Mouse (Mus musculus): ENCODE measurements around the gene Tmc8. TPM values are rescaled to one million over a fixed set of nuclear protein-coding genes. Genes with fewer than 3 reads are reported as not detected.

The Tmc8 gene
- polyA plus RNA-seq, 1 experiment = 59.6 TPM

GRCm38 (mm10) chr11:117748628-117749027 is 33.2 kb upstream of the Tmc8 start:
- Histone ChIP-seq H3K27ac (ENCODE audit: insufficient read depth, low read depth, low read length) (no peak overlapping the region), H3K4me3 (ENCODE audit: low read depth, low read length) (no peak overlapping the region), H3K4me1 (ENCODE audit: control insufficient read depth, insufficient read depth, insufficient read length, low read length) (no peaks in the 10 kb centered on the region), H3K27me3 (ENCODE audit: control insufficient read depth, insufficient read depth, low read length) (no peaks in the 10 kb centered on the region), H3K36me3 (ENCODE audit: control insufficient read depth, insufficient read depth, low read length) (peaks cover 61% of the 10 kb centered on the region)
- TF ChIP-seq CTCF (IDR thresholded peaks at IDR 0.05; ENCODE audit: extremely low read depth, insufficient read length, insufficient replicate concordance, low read depth, low read length) = no peak
- TF ChIP-seq POLR2A (IDR thresholded peaks at IDR 0.05; ENCODE audit: low read depth, low read length) = no peak
- WGBS = 94% methylated on average over 4 of the region's 4 CpGs

GRCm38 (mm10) chr11:117749414-117749813 is 32.5 kb upstream of the Tmc8 start:
- WGBS = 79% methylated on average over 10 of the region's 10 CpGs

GRCm38 (mm10) chr11:117751544-117751943 is 30.3 kb upstream of the Tmc8 start:
- Histone ChIP-seq H3K36me3 (ENCODE audit: control insufficient read depth, insufficient read depth, low read length) (peaks cover 64% of the 10 kb centered on the region), H3K27ac (ENCODE audit: insufficient read depth, low read depth, low read length) (no peak overlapping the region), H3K4me1 (ENCODE audit: control insufficient read depth, insufficient read depth, insufficient read length, low read length) (no peaks in the 10 kb centered on the region), H3K27me3 (ENCODE audit: control insufficient read depth, insufficient read depth, low read length) (no peaks in the 10 kb centered on the region), H3K4me3 (ENCODE audit: low read depth, low read length) (no peak overlapping the region)
- TF ChIP-seq CTCF (IDR thresholded peaks at IDR 0.05; ENCODE audit: extremely low read depth, insufficient read length, insufficient replicate concordance, low read depth, low read length) (no peak), POLR2A (IDR thresholded peaks at IDR 0.05; ENCODE audit: low read depth, low read length) (no peak)
- 34% methylated on average over 6 of the region's 6 CpGs for WGBS

More at GRCm38 (mm10) chr11:117749414-117749813, 32.5 kb upstream of the Tmc8 start:
- Histone ChIP-seq H3K4me3 (ENCODE audit: low read depth, low read length) (no peak overlapping the region), H3K4me1 (ENCODE audit: control insufficient read depth, insufficient read depth, insufficient read length, low read length) (no peaks in the 10 kb centered on the region), H3K27ac (ENCODE audit: insufficient read depth, low read depth, low read length) (no peak overlapping the region), H3K27me3 (ENCODE audit: control insufficient read depth, insufficient read depth, low read length) (no peaks in the 10 kb centered on the region), H3K36me3 (ENCODE audit: control insufficient read depth, insufficient read depth, low read length) (peaks cover 63% of the 10 kb centered on the region)
- TF ChIP-seq POLR2A (IDR thresholded peaks at IDR 0.05; ENCODE audit: low read depth, low read length) (no peak), CTCF (IDR thresholded peaks at IDR 0.05; ENCODE audit: extremely low read depth, insufficient read length, insufficient replicate concordance, low read depth, low read length) (no peak)

GRCm38 (mm10) chr11:117755891-117756290 is 26.0 kb upstream of the Tmc8 start:
- H3K4me1 ChIP-seq (ENCODE audit: control insufficient read depth, insufficient read depth, insufficient read length, low read length) = no peaks in the 10 kb centered on the region
- no peak overlapping the region for H3K27ac ChIP-seq (ENCODE audit: insufficient read depth, low read depth, low read length)
- peaks cover 66% of the 10 kb centered on the region for H3K36me3 ChIP-seq (ENCODE audit: control insufficient read depth, insufficient read depth, low read length)
- H3K27me3 ChIP-seq (ENCODE audit: control insufficient read depth, insufficient read depth, low read length) = no peaks in the 10 kb centered on the region
- no peak for TF ChIP-seq POLR2A (IDR thresholded peaks at IDR 0.05; ENCODE audit: low read depth, low read length)
- no peak for TF ChIP-seq CTCF (IDR thresholded peaks at IDR 0.05; ENCODE audit: extremely low read depth, insufficient read length, insufficient replicate concordance, low read depth, low read length)
- H3K4me3 ChIP-seq (ENCODE audit: low read depth, low read length) = no peak overlapping the region
- WGBS = 97% methylated on average over 7 of the region's 7 CpGs

GRCm38 (mm10) chr11:117759267-117759666 is 22.6 kb upstream of the Tmc8 start:
- H3K4me3 ChIP-seq (ENCODE audit: low read depth, low read length) = no peak overlapping the region
- no peak overlapping the region for H3K27ac ChIP-seq (ENCODE audit: insufficient read depth, low read depth, low read length)
- no peak for TF ChIP-seq POLR2A (IDR thresholded peaks at IDR 0.05; ENCODE audit: low read depth, low read length)
- TF ChIP-seq CTCF (IDR thresholded peaks at IDR 0.05; ENCODE audit: extremely low read depth, insufficient read length, insufficient replicate concordance, low read depth, low read length) = no peak
- 86% methylated on average over 10 of the region's 10 CpGs for WGBS
- H3K36me3 ChIP-seq (ENCODE audit: control insufficient read depth, insufficient read depth, low read length) = peaks cover 58% of the 10 kb centered on the region
- H3K4me1 ChIP-seq (ENCODE audit: control insufficient read depth, insufficient read depth, insufficient read length, low read length) = no peaks in the 10 kb centered on the region
- no peaks in the 10 kb centered on the region for H3K27me3 ChIP-seq (ENCODE audit: control insufficient read depth, insufficient read depth, low read length)

GRCm38 (mm10) chr11:117760374-117761119 is 21.3 kb upstream of the Tmc8 start:
- 91% methylated on average over 26 of the region's 26 CpGs for WGBS
- no peaks in the 10 kb centered on the region for H3K4me1 ChIP-seq (ENCODE audit: control insufficient read depth, insufficient read depth, insufficient read length, low read length)
- TF ChIP-seq CTCF (IDR thresholded peaks at IDR 0.05; ENCODE audit: extremely low read depth, insufficient read length, insufficient replicate concordance, low read depth, low read length) (no peak), POLR2A (IDR thresholded peaks at IDR 0.05; ENCODE audit: low read depth, low read length) (no peak)
- peaks cover 61% of the 10 kb centered on the region for H3K36me3 ChIP-seq (ENCODE audit: control insufficient read depth, insufficient read depth, low read length)
- H3K27ac ChIP-seq (ENCODE audit: insufficient read depth, low read depth, low read length) = no peak overlapping the region
- H3K27me3 ChIP-seq (ENCODE audit: control insufficient read depth, insufficient read depth, low read length) = no peaks in the 10 kb centered on the region
- no peak overlapping the region for H3K4me3 ChIP-seq (ENCODE audit: low read depth, low read length)

GRCm38 (mm10) chr11:117761801-117762200 is 20.1 kb upstream of the Tmc8 start:
- peaks cover 65% of the 10 kb centered on the region for H3K36me3 ChIP-seq (ENCODE audit: control insufficient read depth, insufficient read depth, low read length)
- no peak for TF ChIP-seq CTCF (IDR thresholded peaks at IDR 0.05; ENCODE audit: extremely low read depth, insufficient read length, insufficient replicate concordance, low read depth, low read length)
- TF ChIP-seq POLR2A (IDR thresholded peaks at IDR 0.05; ENCODE audit: low read depth, low read length) = no peak
- no peak overlapping the region for H3K27ac ChIP-seq (ENCODE audit: insufficient read depth, low read depth, low read length)
- H3K4me3 ChIP-seq (ENCODE audit: low read depth, low read length) = no peak overlapping the region
- no peaks in the 10 kb centered on the region for H3K4me1 ChIP-seq (ENCODE audit: control insufficient read depth, insufficient read depth, insufficient read length, low read length)
- H3K27me3 ChIP-seq (ENCODE audit: control insufficient read depth, insufficient read depth, low read length) = no peaks in the 10 kb centered on the region
- WGBS = 83% methylated on average over 13 of the region's 13 CpGs

Data from small intestine, adult 2 months (tissue).